Mouse (Mus musculus) midbrain, embryonic 12.5 days (tissue): ENCODE measurements around the gene Ppfia4. TPM values are rescaled to one million over a fixed set of nuclear protein-coding genes. Genes with fewer than 3 reads are reported as not detected.
A peak's percentile ranks its signal among the peaks of the same experiment; 100 is the strongest.

Experiments
- ATAC-seq: fragments of 200-750 bp; cut with Nextera tagmentation; 2 replicates; pipeline ENCODE4 v1.8.0; 2017; ENCODE audit warnings: low read depth, moderate TSS enrichment, moderate library complexity; ENCODE audit not compliant: low FRiP score
- H3K27ac ChIP-seq: fragments of 300-500 bp; sonication (generic); replicated peaks from 2 replicates; pipeline ENCODE4 v1.5.1; 2016; ENCODE audit warnings: mild to moderate bottlenecking
- H3K27me3 ChIP-seq: fragments of 300-500 bp; sonication (generic); 2 replicates; pipeline ENCODE4 v1.6.1; 2016; ENCODE audit warnings: mild to moderate bottlenecking
- H3K36me3 ChIP-seq: fragments of 300-500 bp; sonication (generic); 2 replicates; pipeline ENCODE4 v1.6.1; 2016
- H3K4me1 ChIP-seq: fragments of 300-500 bp; sonication (generic); 2 replicates; pipeline ENCODE4 v1.6.1; 2016
- H3K4me2 ChIP-seq: fragments of 300-500 bp; sonication (generic); replicated peaks from 2 replicates; pipeline ENCODE4 v1.6.1; 2016; ENCODE audit warnings: mild to moderate bottlenecking, moderate library complexity
- H3K4me3 ChIP-seq: fragments of 300-500 bp; sonication (generic); 2 replicates; pipeline ENCODE4 v1.5.1; 2016; ENCODE audit warnings: mild to moderate bottlenecking
- H3K9ac ChIP-seq: fragments of 300-500 bp; sonication (generic); replicated peaks from 2 replicates; pipeline ENCODE4 v1.6.1; 2016; ENCODE audit warnings: mild to moderate bottlenecking, moderate library complexity
- H3K9me3 ChIP-seq: fragments of 300-500 bp; sonication (generic); 2 replicates; pipeline ENCODE4 v1.6.1; 2016; ENCODE audit warnings: mild to moderate bottlenecking
- WGBS: fragments of 180-500 bp; shearing (Covaris S2); methylation state at CpG from one replicate; pipeline ENCODE4 v1.1.7; 2016; 5-methylcytosine and 5-hydroxymethylcytosine counted together
- polyA plus RNA-seq: library from polyadenylated mRNA; unstranded; fragments of >200 nt; fragmentation: Nextera tagmentation; extraction: Ambion mirVana; gene quantifications from 2 replicates; pipeline ENCODE4 v1.2.1, GENCODE M21; 2016

Gene Ppfia4
- polyA plus RNA-seq, 1 experiment from 2014 or later: 5.1 TPM

- H3K27ac ChIP-seq: no peak overlapping the region
- no peaks in the 10 kb centered on the region for H3K27me3 ChIP-seq
- H3K4me3 ChIP-seq: no peak overlapping the region
- peaks cover 84% of the 10 kb centered on the region for H3K36me3 ChIP-seq
- no peak overlapping the region for H3K9ac ChIP-seq
- no peak for ATAC-seq
- WGBS: 93% methylated on average over 2 of the region's 2 CpGs
- no peaks in the 10 kb centered on the region for H3K4me1 ChIP-seq
- no peaks in the 10 kb centered on the region for H3K9me3 ChIP-seq
- H3K4me2 ChIP-seq: no peak overlapping the region
Measured at GRCm38 (mm10) chr1:134353326-134353725, 20.6 kb upstream of the Ppfia4 start.

GRCm38 (mm10) chr1:134347791-134348190 is 15.1 kb upstream of the Ppfia4 start:
- Histone ChIP-seq H3K27ac (no peak overlapping the region), H3K27me3 (peaks cover 10% of the 10 kb centered on the region; the same call in 1 of the 2 replicates), H3K9ac (no peak overlapping the region), H3K36me3 (peaks cover 57% of the 10 kb centered on the region), H3K4me3 (no peak overlapping the region), H3K4me2 (no peak overlapping the region), H3K9me3 (no peaks in the 10 kb centered on the region), H3K4me1 (peaks cover 8% of the 10 kb centered on the region; the same call in 1 of the 2 replicates)
- WGBS: 91% methylated on average over 9 of the region's 9 CpGs
- ATAC-seq: no peak

- H3K27me3 ChIP-seq: peaks cover 11% of the 10 kb centered on the region; the same call in 1 of the 2 replicates
- peak overlapping the region; percentile 75 for H3K4me2 ChIP-seq
- 71% methylated on average over 4 of the region's 4 CpGs for WGBS
- no peak overlapping the region for H3K9ac ChIP-seq
- ATAC-seq: no peak
- peaks cover 30% of the 10 kb centered on the region for H3K36me3 ChIP-seq
- peak overlapping the region; percentile 44; the same call in 1 of the 2 replicates for H3K4me3 ChIP-seq
- peaks cover 8% of the 10 kb centered on the region; the same call in 1 of the 2 replicates for H3K4me1 ChIP-seq
- H3K27ac ChIP-seq: no peak overlapping the region
- no peaks in the 10 kb centered on the region for H3K9me3 ChIP-seq
Measured at GRCm38 (mm10) chr1:134345075-134345474, 12.3 kb upstream of the Ppfia4 start.

GRCm38 (mm10) chr1:134344005-134344950 is 11.6 kb upstream of the Ppfia4 start:
- WGBS: 1% methylated on average over 54 of the region's 54 CpGs
- peak; percentile 91 for ATAC-seq
- peaks cover 8% of the 10 kb centered on the region; the same call in 1 of the 2 replicates for H3K4me1 ChIP-seq
- H3K4me2 ChIP-seq: peak overlapping the region; percentile 75
- H3K27me3 ChIP-seq: peaks cover 11% of the 10 kb centered on the region; the same call in 1 of the 2 replicates
- H3K9ac ChIP-seq: peak overlapping the region; percentile 59
- H3K9me3 ChIP-seq: no peaks in the 10 kb centered on the region
- H3K4me3 ChIP-seq: peak overlapping the region; percentile 44
- H3K27ac ChIP-seq: no peak overlapping the region
- H3K36me3 ChIP-seq: peaks cover 22% of the 10 kb centered on the region

- Histone ChIP-seq H3K9ac (peak overlapping the region; percentile 59; the same call in 1 of the 2 replicates), H3K27ac (no peak overlapping the region), H3K4me1 (peaks cover 8% of the 10 kb centered on the region; the same call in 1 of the 2 replicates), H3K4me3 (peak overlapping the region; percentile 44), H3K27me3 (peaks cover 11% of the 10 kb centered on the region; the same call in 1 of the 2 replicates), H3K36me3 (peaks cover 19% of the 10 kb centered on the region), H3K4me2 (peak overlapping the region; percentile 75), H3K9me3 (no peaks in the 10 kb centered on the region)
- 11% methylated on average over 2 of the region's 2 CpGs for WGBS
- no peak; the same call in 1 of the 2 replicates for ATAC-seq
Measured at GRCm38 (mm10) chr1:134343567-134343966, 10.8 kb upstream of the Ppfia4 start.

GRCm38 (mm10) chr1:134342781-134343310 is 10.1 kb upstream of the Ppfia4 start:
- no peak overlapping the region for H3K4me2 ChIP-seq
- H3K36me3 ChIP-seq: peaks cover 17% of the 10 kb centered on the region
- no peak overlapping the region for H3K9ac ChIP-seq
- H3K4me1 ChIP-seq: peaks cover 8% of the 10 kb centered on the region; the same call in 1 of the 2 replicates
- H3K27ac ChIP-seq: no peak overlapping the region
- H3K9me3 ChIP-seq: no peaks in the 10 kb centered on the region
- H3K27me3 ChIP-seq: peaks cover 11% of the 10 kb centered on the region; the same call in 1 of the 2 replicates
- H3K4me3 ChIP-seq: no peak overlapping the region
- WGBS: 83% methylated on average over 8 of the region's 8 CpGs
- ATAC-seq: no peak

GRCm38 (mm10) chr1:134342278-134342664 is 9.5 kb upstream of the Ppfia4 start:
- no peak for ATAC-seq
- Histone ChIP-seq H3K4me1 (peaks cover 8% of the 10 kb centered on the region; the same call in 1 of the 2 replicates), H3K36me3 (peaks cover 13% of the 10 kb centered on the region), H3K9me3 (no peaks in the 10 kb centered on the region), H3K4me3 (no peak overlapping the region), H3K4me2 (no peak overlapping the region), H3K27ac (no peak overlapping the region), H3K27me3 (peaks cover 11% of the 10 kb centered on the region; the same call in 1 of the 2 replicates), H3K9ac (no peak overlapping the region)
- 66% methylated on average over 2 of the region's 2 CpGs for WGBS

GRCm38 (mm10) chr1:134341641-134342277 is 9.0 kb upstream of the Ppfia4 start:
- Histone ChIP-seq H3K36me3 (peaks cover 8% of the 10 kb centered on the region), H3K4me3 (no peak overlapping the region), H3K9me3 (no peaks in the 10 kb centered on the region), H3K27ac (no peak overlapping the region), H3K4me2 (no peak overlapping the region), H3K4me1 (peaks cover 8% of the 10 kb centered on the region; the same call in 1 of the 2 replicates), H3K27me3 (peaks cover 11% of the 10 kb centered on the region; the same call in 1 of the 2 replicates), H3K9ac (no peak overlapping the region)
- 73% methylated on average over 5 of the region's 5 CpGs for WGBS
- ATAC-seq: no peak

- H3K36me3 ChIP-seq: no peaks in the 10 kb centered on the region
- 92% methylated on average over 18 of the region's 18 CpGs for WGBS
- H3K9me3 ChIP-seq: no peaks in the 10 kb centered on the region
- H3K9ac ChIP-seq: no peak overlapping the region
- no peak overlapping the region for H3K4me2 ChIP-seq
- H3K27me3 ChIP-seq: peaks cover 11% of the 10 kb centered on the region; the same call in 1 of the 2 replicates
- no peak overlapping the region for H3K27ac ChIP-seq
- ATAC-seq: no peak
- H3K4me3 ChIP-seq: no peak overlapping the region
- peaks cover 8% of the 10 kb centered on the region; the same call in 1 of the 2 replicates for H3K4me1 ChIP-seq
Measured at GRCm38 (mm10) chr1:134339757-134340619, 7.3 kb upstream of the Ppfia4 start.

- ATAC-seq: no peak
- WGBS: 90% methylated on average over 7 of the region's 7 CpGs
- Histone ChIP-seq H3K36me3 (no peaks in the 10 kb centered on the region), H3K27me3 (peaks cover 10% of the 10 kb centered on the region; the same call in 1 of the 2 replicates), H3K4me1 (peaks cover 6% of the 10 kb centered on the region; the same call in 1 of the 2 replicates), H3K27ac (no peak overlapping the region), H3K4me3 (no peak overlapping the region), H3K4me2 (no peak overlapping the region), H3K9ac (no peak overlapping the region), H3K9me3 (no peaks in the 10 kb centered on the region)
Measured at GRCm38 (mm10) chr1:134339162-134339561, 6.4 kb upstream of the Ppfia4 start.
